Mouse (Mus musculus) kidney, adult 2 months (tissue): Measurements from ENCODE around the gene Dnase1l3.

Experiments used
- CTCF ChIP-seq: fragments of 200-500 bp; conservative IDR thresholded peaks from 2 replicates; pipeline ENCODE4 v1.5.1; 2011; ENCODE audit warnings: low read depth, mild to moderate bottlenecking, control low read depth, low read length, moderate library complexity, mixed read lengths; ENCODE audit not compliant: insufficient read depth, insufficient read length
- POLR2A ChIP-seq: fragments of 200-500 bp; IDR thresholded peaks from one replicate; pipeline ENCODE4 v1.6.1; 2011; ENCODE audit warnings: low read depth, low read length, control low read depth

- TF ChIP-seq POLR2A: no peak
- TF ChIP-seq CTCF: no peak
Measured at GRCm38 (mm10) chr14:8016951-8017350, 22.6 kb upstream of the Dnase1l3 start.
